Mouse (Mus musculus): ENCODE data around the gene Naga. TPM values are rescaled to one million over a fixed set of nuclear protein-coding genes. Genes with fewer than 3 reads are reported as not detected.

The Naga gene
- polyA plus RNA-seq, 1 experiment from 2014 or later, result 39.1 TPM

DNA sequence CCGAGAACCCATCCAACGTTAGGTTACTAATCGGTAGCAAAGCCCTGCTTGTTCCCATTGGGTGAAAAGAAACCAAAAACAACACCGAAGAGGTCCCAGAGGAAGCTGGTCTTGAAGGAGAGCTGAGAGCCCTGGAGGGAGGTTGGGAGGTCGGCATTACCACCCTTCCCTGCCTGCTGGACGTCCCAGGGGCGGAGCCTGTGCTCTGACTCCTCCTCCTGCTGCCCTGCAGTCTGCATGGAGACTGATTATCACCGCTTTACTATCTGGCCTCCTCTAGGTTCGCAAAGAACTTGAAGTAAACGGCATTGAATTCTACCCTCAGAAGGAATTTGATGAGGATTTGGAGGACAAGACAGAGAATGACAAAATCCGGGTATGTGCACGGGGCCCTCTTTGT is 52.6 kb downstream of the Naga start:
- Histone ChIP-seq H3K9me3 (replicated peaks) (no peaks in the 10 kb centered on the region), H3K4me3 (no peak overlapping the region), H3K27me3 (no peaks in the 10 kb centered on the region), H3K27ac (no peak overlapping the region), H3K36me3 (no peaks in the 10 kb centered on the region), H3K9ac (no peak overlapping the region), H3K4me2 (no peak overlapping the region), H3K4me1 (replicated peaks) (no peaks in the 10 kb centered on the region)
- WGBS, result 50% methylated on average over 12 of the region's 12 CpGs
- ATAC-seq (replicated peaks; ENCODE audit: insufficient number of reproducible peaks, insufficient read depth, low FRiP score, low read depth), result no peak

DNA sequence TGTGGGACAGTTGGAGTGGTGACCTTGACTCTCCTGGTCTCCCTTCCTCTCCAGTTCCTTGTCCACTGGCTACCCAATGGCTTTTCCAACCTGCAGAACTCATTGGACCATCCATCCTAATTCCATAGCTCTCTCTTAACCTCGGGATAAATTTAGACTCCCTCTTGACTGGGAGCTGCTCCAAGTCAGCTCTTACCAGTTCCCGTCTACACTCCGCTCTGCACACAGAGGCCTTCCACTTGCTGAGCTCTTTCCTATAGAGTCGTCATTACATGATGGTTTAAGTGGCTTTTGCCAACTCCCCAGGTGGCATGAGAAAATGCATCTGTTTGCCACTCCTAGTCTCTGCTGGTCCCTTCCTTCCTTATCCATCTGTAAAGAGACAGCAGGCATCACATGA is 58.1 kb downstream of the Naga start:
- H3K27ac ChIP-seq, result peak overlapping the region; percentile 60
- H3K4me2 ChIP-seq, result no peak overlapping the region
- H3K4me3 ChIP-seq, result no peak overlapping the region
- no peaks in the 10 kb centered on the region for H3K36me3 ChIP-seq
- H3K4me1 ChIP-seq (replicated peaks), result peaks cover 10% of the 10 kb centered on the region
- H3K27me3 ChIP-seq, result peaks cover 22% of the 10 kb centered on the region
- 40% methylated on average over 4 of the region's 4 CpGs for WGBS
- H3K9ac ChIP-seq, result no peak overlapping the region
- no peaks in the 10 kb centered on the region for H3K9me3 ChIP-seq (replicated peaks)
- ATAC-seq (replicated peaks; ENCODE audit: insufficient number of reproducible peaks, insufficient read depth, low FRiP score, low read depth), result peak; percentile 67

Other genes with a start within 250 kb of the Naga start
- 7.4 and 11.9 TPM in 2 replicates for gene Ccdc134, start 211.0 kb downstream of the Naga start, polyA plus RNA-seq (2015; fragmentation: Nextera tagmentation; extraction: Ambion mirVana)
- 73.8 and 106 TPM in 2 replicates for gene Srebf2, start 191.7 kb downstream of the Naga start, polyA plus RNA-seq (2015; fragmentation: Nextera tagmentation; extraction: Ambion mirVana)
- 0.22 and 0.25 TPM in 2 replicates for gene Shisa8, start 126.1 kb downstream of the Naga start, polyA plus RNA-seq (2015; fragmentation: Nextera tagmentation; extraction: Ambion mirVana)
- gene Tnfrsf13c, start 114.6 kb downstream of the Naga start, polyA plus RNA-seq (2015; fragmentation: Nextera tagmentation; extraction: Ambion mirVana), result not detected in 2 replicates
- 54.0 and 55.7 TPM in 2 replicates for gene Cenpm, start 94.2 kb downstream of the Naga start, polyA plus RNA-seq (2015; fragmentation: Nextera tagmentation; extraction: Ambion mirVana)
- gene 1500009C09Rik, start 86.5 kb downstream of the Naga start, polyA plus RNA-seq (2015; fragmentation: Nextera tagmentation; extraction: Ambion mirVana), result not detected in 2 replicates
- 3.4 and 5.2 TPM in 2 replicates for gene Sept3, start 64.0 kb downstream of the Naga start, polyA plus RNA-seq (2015; fragmentation: Nextera tagmentation; extraction: Ambion mirVana)
- 0.13 and 0.23 TPM in 2 replicates for gene Wbp2nl, start 40.0 kb downstream of the Naga start, polyA plus RNA-seq (2015; fragmentation: Nextera tagmentation; extraction: Ambion mirVana)
- 6.3 and 11.5 TPM in 2 replicates for gene Pheta2, start within 50 bp of the Naga start, polyA plus RNA-seq (2015; fragmentation: Nextera tagmentation; extraction: Ambion mirVana)
- gene Smdt1, start within 50 bp of the Naga start, polyA plus RNA-seq (2015; fragmentation: Nextera tagmentation; extraction: Ambion mirVana), result 334 and 337 TPM in 2 replicates
- gene Ndufa6, start 15.4 kb upstream of the Naga start, polyA plus RNA-seq (2015; fragmentation: Nextera tagmentation; extraction: Ambion mirVana), result 483 and 678 TPM in 2 replicates
- 12.3 and 14.2 TPM in 2 replicates for gene Cyp2d22, start 41.3 kb upstream of the Naga start, polyA plus RNA-seq (2015; fragmentation: Nextera tagmentation; extraction: Ambion mirVana)
- gene Cyp2d11, start 55.1 kb upstream of the Naga start, polyA plus RNA-seq (2015; fragmentation: Nextera tagmentation; extraction: Ambion mirVana), result not detected in 2 replicates
- 1.0 TPM in 1 of 2 replicates, not detected in the other for gene Cyp2d10, start 68.3 kb upstream of the Naga start, polyA plus RNA-seq (2015; fragmentation: Nextera tagmentation; extraction: Ambion mirVana)
- gene Cyp2d9, start 94.5 kb upstream of the Naga start, polyA plus RNA-seq (2015; fragmentation: Nextera tagmentation; extraction: Ambion mirVana), result not detected in 2 replicates
- gene Cyp2d12, start 216.1 kb upstream of the Naga start, polyA plus RNA-seq (2015; fragmentation: Nextera tagmentation; extraction: Ambion mirVana), result not detected in 2 replicates